Mouse (Mus musculus) ES-E14 (cell line): Measurements from ENCODE around the gene Vash1.

Experiments used
- CHD2 ChIP-seq: IDR thresholded peaks from 2 replicates; pipeline ENCODE4 v1.6.1; 2014; ENCODE audit warnings: mild to moderate bottlenecking, low read depth, low read length, inconsistent platforms
- HCFC1 ChIP-seq: IDR thresholded peaks from 2 replicates; pipeline ENCODE4 v1.6.1; 2012; ENCODE audit warnings: low read length, inconsistent platforms, borderline replicate concordance; ENCODE audit not compliant: insufficient read depth
- MAFK ChIP-seq: IDR thresholded peaks from 2 replicates; pipeline ENCODE4 v1.6.1; 2014; ENCODE audit warnings: mild to moderate bottlenecking, low read depth, low read length, inconsistent platforms; ENCODE audit not compliant: insufficient read depth
- ZC3H11A ChIP-seq: IDR thresholded peaks from 2 replicates; pipeline ENCODE4 v1.6.1; 2012; ENCODE audit warnings: low read depth, mild to moderate bottlenecking, inconsistent platforms, low read length, borderline replicate concordance
- ZNF384 ChIP-seq: IDR thresholded peaks from 2 replicates; pipeline ENCODE4 v1.6.1; 2012; ENCODE audit warnings: low read depth, low read length, inconsistent platforms

DNA sequence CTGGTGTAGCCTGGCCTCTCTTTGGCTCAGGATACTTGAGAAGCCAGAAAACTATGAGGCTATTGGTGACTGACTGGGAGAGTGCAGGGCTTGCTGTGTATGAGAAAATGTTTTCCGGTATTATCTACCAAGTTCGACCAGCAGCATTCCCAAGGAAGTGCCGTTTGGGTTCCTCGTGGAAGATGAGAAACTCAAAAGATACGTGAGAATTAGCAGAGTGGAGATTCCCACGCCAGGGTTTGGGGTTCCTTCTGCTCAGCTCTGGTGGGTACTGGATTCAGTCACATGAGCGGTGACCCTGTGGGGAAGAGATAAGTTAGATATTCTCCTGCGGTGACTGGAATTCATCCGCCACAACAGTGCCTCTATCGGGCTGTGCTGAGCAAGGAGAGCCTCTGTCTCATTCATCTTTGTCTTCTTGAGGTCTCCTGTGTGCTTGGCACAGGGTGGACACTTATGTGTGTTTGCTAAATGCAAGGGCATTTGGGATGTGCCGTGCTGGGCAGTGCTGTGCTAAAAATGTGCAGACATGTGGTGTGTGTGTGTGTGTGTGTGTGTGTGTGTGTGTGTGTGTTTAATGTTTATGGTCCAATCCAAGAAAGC, 2.2 kb downstream of the Vash1 start:
- TF ChIP-seq ZC3H11A = no peak
- no peak for TF ChIP-seq CHD2
- no peak for TF ChIP-seq MAFK
- TF ChIP-seq ZNF384 = no peak
- no peak for TF ChIP-seq HCFC1
